Mouse (Mus musculus): ENCODE measurements around the gene Best1. TPM values are rescaled to one million over a fixed set of nuclear protein-coding genes. Genes with fewer than 3 reads are reported as not detected.
A peak's percentile ranks its signal among the peaks of the same experiment; 100 is the strongest.

Gene Best1
- polyA plus RNA-seq, 1 experiment from 2014 or later = 0.10 TPM

GRCm38 (mm10) chr19:9954055-9954810 lies 47.2 kb downstream of the Best1 start:
- peak; percentile 67 for ATAC-seq (replicated peaks; ENCODE audit: insufficient number of reproducible peaks, low FRiP score, low TSS enrichment)
- Histone ChIP-seq H3K27ac (ENCODE audit: low read depth, low read length) (peak overlapping the region; percentile 64), H3K4me3 (ENCODE audit: low read depth, low read length) (no peak overlapping the region), H3K4me2 (peak overlapping the region; percentile 19; the same call in 1 of the 2 replicates), H3K9me3 (replicated peaks; ENCODE audit: control insufficient read depth, low read length) (peaks cover 2% of the 10 kb centered on the region; the same call in 1 of the 2 replicates), H3K27me3 (ENCODE audit: control insufficient read depth, insufficient read depth, low read length) (no peaks in the 10 kb centered on the region), H3K4me1 (ENCODE audit: control insufficient read depth, insufficient read depth, low read length) (peaks cover 12% of the 10 kb centered on the region), H3K36me3 (ENCODE audit: control insufficient read depth, insufficient read depth, low read length) (no peaks in the 10 kb centered on the region), H3K9ac (ENCODE audit: low read depth, low read length) (peak overlapping the region; percentile 11; the same call in 1 of the 2 replicates)
- WGBS (ENCODE audit: insufficient replicate concordance) = 39% methylated on average over 7 of the region's 7 CpGs

GRCm38 (mm10) chr19:9952912-9953311 lies 48.5 kb downstream of the Best1 start:
- WGBS (ENCODE audit: insufficient replicate concordance) = 86% methylated on average over 3 of the region's 3 CpGs
- Histone ChIP-seq H3K4me2 (no peak overlapping the region), H3K27me3 (ENCODE audit: control insufficient read depth, insufficient read depth, low read length) (no peaks in the 10 kb centered on the region), H3K4me1 (ENCODE audit: control insufficient read depth, insufficient read depth, low read length) (peaks cover 12% of the 10 kb centered on the region), H3K27ac (ENCODE audit: low read depth, low read length) (no peak overlapping the region), H3K9ac (ENCODE audit: low read depth, low read length) (no peak overlapping the region), H3K4me3 (ENCODE audit: low read depth, low read length) (no peak overlapping the region), H3K36me3 (ENCODE audit: control insufficient read depth, insufficient read depth, low read length) (no peaks in the 10 kb centered on the region), H3K9me3 (replicated peaks; ENCODE audit: control insufficient read depth, low read length) (peaks cover 2% of the 10 kb centered on the region; the same call in 1 of the 2 replicates)
- no peak for ATAC-seq (replicated peaks; ENCODE audit: insufficient number of reproducible peaks, low FRiP score, low TSS enrichment)

GRCm38 (mm10) chr19:9952390-9952789 lies 49.0 kb downstream of the Best1 start:
- H3K4me1 ChIP-seq (ENCODE audit: control insufficient read depth, insufficient read depth, low read length) = peaks cover 12% of the 10 kb centered on the region
- no peak for ATAC-seq (replicated peaks; ENCODE audit: insufficient number of reproducible peaks, low FRiP score, low TSS enrichment)
- H3K4me3 ChIP-seq (ENCODE audit: low read depth, low read length) = no peak overlapping the region
- peaks cover 2% of the 10 kb centered on the region; the same call in 1 of the 2 replicates for H3K9me3 ChIP-seq (replicated peaks; ENCODE audit: control insufficient read depth, low read length)
- H3K27me3 ChIP-seq (ENCODE audit: control insufficient read depth, insufficient read depth, low read length) = no peaks in the 10 kb centered on the region
- no peak overlapping the region for H3K4me2 ChIP-seq
- no peaks in the 10 kb centered on the region for H3K36me3 ChIP-seq (ENCODE audit: control insufficient read depth, insufficient read depth, low read length)
- H3K9ac ChIP-seq (ENCODE audit: low read depth, low read length) = no peak overlapping the region
- no peak overlapping the region for H3K27ac ChIP-seq (ENCODE audit: low read depth, low read length)
- WGBS (ENCODE audit: insufficient replicate concordance) = 66% methylated on average over 3 of the region's 3 CpGs

- Histone ChIP-seq H3K9ac (ENCODE audit: low read depth, low read length) (no peak overlapping the region), H3K27me3 (ENCODE audit: control insufficient read depth, insufficient read depth, low read length) (no peaks in the 10 kb centered on the region), H3K27ac (ENCODE audit: low read depth, low read length) (no peak overlapping the region; the same call in 1 of the 2 replicates), H3K4me2 (no peak overlapping the region), H3K4me1 (ENCODE audit: control insufficient read depth, insufficient read depth, low read length) (peaks cover 12% of the 10 kb centered on the region), H3K9me3 (replicated peaks; ENCODE audit: control insufficient read depth, low read length) (peaks cover 2% of the 10 kb centered on the region; the same call in 1 of the 2 replicates), H3K36me3 (ENCODE audit: control insufficient read depth, insufficient read depth, low read length) (no peaks in the 10 kb centered on the region), H3K4me3 (ENCODE audit: low read depth, low read length) (no peak overlapping the region)
- ATAC-seq (replicated peaks; ENCODE audit: insufficient number of reproducible peaks, low FRiP score, low TSS enrichment) = no peak
- WGBS (ENCODE audit: insufficient replicate concordance) = 79% methylated on average over 3 of the region's 3 CpGs
These were observed 54.4 kb downstream of the Best1 start for GRCm38 (mm10) chr19:9946986-9947385.

- Histone ChIP-seq H3K4me1 (ENCODE audit: control insufficient read depth, insufficient read depth, low read length) (peaks cover 12% of the 10 kb centered on the region), H3K9me3 (replicated peaks; ENCODE audit: control insufficient read depth, low read length) (peaks cover 2% of the 10 kb centered on the region; the same call in 1 of the 2 replicates), H3K36me3 (ENCODE audit: control insufficient read depth, insufficient read depth, low read length) (no peaks in the 10 kb centered on the region), H3K27ac (ENCODE audit: low read depth, low read length) (peak overlapping the region; percentile 41; the same call in 1 of the 2 replicates), H3K9ac (ENCODE audit: low read depth, low read length) (no peak overlapping the region), H3K27me3 (ENCODE audit: control insufficient read depth, insufficient read depth, low read length) (no peaks in the 10 kb centered on the region), H3K4me3 (ENCODE audit: low read depth, low read length) (no peak overlapping the region), H3K4me2 (no peak overlapping the region)
- WGBS (ENCODE audit: insufficient replicate concordance) = 70% methylated on average over 8 of the region's 8 CpGs
- no peak for ATAC-seq (replicated peaks; ENCODE audit: insufficient number of reproducible peaks, low FRiP score, low TSS enrichment)
These were observed 55.5 kb downstream of the Best1 start for GRCm38 (mm10) chr19:9945800-9946564.

GRCm38 (mm10) chr19:9942539-9943533 lies 58.6 kb downstream of the Best1 start:
- WGBS (ENCODE audit: insufficient replicate concordance) = 41% methylated on average over 10 of the region's 10 CpGs
- Histone ChIP-seq H3K9me3 (replicated peaks; ENCODE audit: control insufficient read depth, low read length) (no peaks in the 10 kb centered on the region), H3K4me1 (ENCODE audit: control insufficient read depth, insufficient read depth, low read length) (peaks cover 19% of the 10 kb centered on the region), H3K27me3 (ENCODE audit: control insufficient read depth, insufficient read depth, low read length) (no peaks in the 10 kb centered on the region), H3K27ac (ENCODE audit: low read depth, low read length) (peak overlapping the region; percentile 72), H3K4me2 (no peak overlapping the region; the same call in 1 of the 2 replicates), H3K4me3 (ENCODE audit: low read depth, low read length) (no peak overlapping the region), H3K36me3 (ENCODE audit: control insufficient read depth, insufficient read depth, low read length) (no peaks in the 10 kb centered on the region), H3K9ac (ENCODE audit: low read depth, low read length) (peak overlapping the region; percentile 39)
- 0 out of 2 replicates have a peak, but pooled peaks have one; percentile 13 for ATAC-seq (replicated peaks; ENCODE audit: insufficient number of reproducible peaks, low FRiP score, low TSS enrichment)

GRCm38 (mm10) chr19:9941809-9942208 lies 59.6 kb downstream of the Best1 start:
- H3K9ac ChIP-seq (ENCODE audit: low read depth, low read length) = no peak overlapping the region

GRCm38 (mm10) chr19:9940903-9941302 lies 60.5 kb downstream of the Best1 start:
- no peak overlapping the region for H3K27ac ChIP-seq (ENCODE audit: low read depth, low read length)
- H3K9me3 ChIP-seq (replicated peaks; ENCODE audit: control insufficient read depth, low read length) = no peaks in the 10 kb centered on the region
- no peaks in the 10 kb centered on the region for H3K27me3 ChIP-seq (ENCODE audit: control insufficient read depth, insufficient read depth, low read length)
- H3K4me1 ChIP-seq (ENCODE audit: control insufficient read depth, insufficient read depth, low read length) = peaks cover 19% of the 10 kb centered on the region
- no peaks in the 10 kb centered on the region for H3K36me3 ChIP-seq (ENCODE audit: control insufficient read depth, insufficient read depth, low read length)
- H3K4me2 ChIP-seq = no peak overlapping the region
- H3K4me3 ChIP-seq (ENCODE audit: low read depth, low read length) = no peak overlapping the region
- ATAC-seq (replicated peaks; ENCODE audit: insufficient number of reproducible peaks, low FRiP score, low TSS enrichment) = no peak
- H3K9ac ChIP-seq (ENCODE audit: low read depth, low read length) = no peak overlapping the region
- 49% methylated on average over 4 of the region's 4 CpGs for WGBS (ENCODE audit: insufficient replicate concordance)

More at GRCm38 (mm10) chr19:9941809-9942208, 59.6 kb downstream of the Best1 start:
- H3K4me2 ChIP-seq = no peak overlapping the region
- no peaks in the 10 kb centered on the region for H3K9me3 ChIP-seq (replicated peaks; ENCODE audit: control insufficient read depth, low read length)
- no peaks in the 10 kb centered on the region for H3K36me3 ChIP-seq (ENCODE audit: control insufficient read depth, insufficient read depth, low read length)
- ATAC-seq (replicated peaks; ENCODE audit: insufficient number of reproducible peaks, low FRiP score, low TSS enrichment) = no peak
- H3K27ac ChIP-seq (ENCODE audit: low read depth, low read length) = no peak overlapping the region
- no peak overlapping the region for H3K4me3 ChIP-seq (ENCODE audit: low read depth, low read length)
- no peaks in the 10 kb centered on the region for H3K27me3 ChIP-seq (ENCODE audit: control insufficient read depth, insufficient read depth, low read length)
- 54% methylated on average over 1 of the region's 1 CpGs for WGBS (ENCODE audit: insufficient replicate concordance)
- H3K4me1 ChIP-seq (ENCODE audit: control insufficient read depth, insufficient read depth, low read length) = peaks cover 19% of the 10 kb centered on the region

Data from heart, embryonic 11.5 days (tissue).